Mouse (Mus musculus): ENCODE data around the gene Tmem106c.
A peak's percentile ranks its signal among the peaks of the same experiment; 100 is the strongest.

The Tmem106c gene

GRCm38 (mm10) chr15:97963989-97964835 lies at the start of gene Tmem106c:
TSS of gene Tmem106c (plus strand) at chr15:97964200.
- DNase-seq, result peak; percentile 97

- no peak for DNase-seq
Measured at GRCm38 (mm10) chr15:97914331-97914747, 49.7 kb upstream of the Tmem106c start.

GRCm38 (mm10) chr15:97917994-97918393 lies 46.0 kb upstream of the Tmem106c start:
- DNase-seq, result no peak

DNA sequence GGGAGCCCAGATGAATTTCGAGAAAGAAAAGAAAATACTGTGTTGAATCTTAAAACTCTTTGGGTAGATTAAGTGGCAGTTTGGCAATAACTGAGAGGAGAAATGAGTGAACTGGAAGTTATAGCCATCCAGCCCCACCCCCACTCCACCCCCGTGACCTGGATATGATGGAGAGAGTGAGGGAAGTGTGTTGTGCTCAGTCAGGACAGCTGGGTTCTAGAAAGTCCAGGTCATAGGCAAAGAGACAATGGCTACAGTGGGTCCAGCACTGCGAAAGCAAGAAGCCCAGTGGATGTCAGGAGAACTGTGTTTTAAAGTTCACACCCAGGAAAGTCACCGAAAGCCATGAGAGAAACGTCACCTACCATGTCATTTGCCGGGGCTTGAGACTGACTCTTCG lies 44.8 kb upstream of the Tmem106c start:
- DNase-seq, result no peak

GRCm38 (mm10) chr15:97920306-97920705 lies 43.7 kb upstream of the Tmem106c start:
- DNase-seq, result no peak

GRCm38 (mm10) chr15:97921796-97922195 lies 42.2 kb upstream of the Tmem106c start:
- no peak for DNase-seq

DNA sequence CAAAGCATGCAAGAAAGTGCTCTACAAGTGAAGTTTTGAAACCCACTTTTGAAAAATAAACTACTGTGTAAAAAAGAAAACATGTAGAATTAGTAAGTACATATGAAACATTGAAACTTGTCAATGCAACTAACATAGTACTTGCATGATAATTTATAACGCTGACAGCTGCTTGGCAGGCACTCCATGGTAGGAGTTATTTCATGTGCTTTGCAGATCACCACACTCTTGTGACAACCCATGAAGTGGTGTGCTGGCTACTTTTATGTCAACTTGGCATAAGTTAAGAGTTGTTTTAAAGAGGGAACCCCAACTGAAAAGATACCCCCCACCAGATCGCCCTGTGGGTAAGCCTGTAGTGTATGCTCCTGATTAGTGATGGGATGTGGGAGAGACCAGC lies 41.6 kb upstream of the Tmem106c start:
- DNase-seq, result no peak

- no peak for DNase-seq
Measured at GRCm38 (mm10) chr15:97927018-97927417, 37.0 kb upstream of the Tmem106c start.

- DNase-seq, result no peak
Measured at GRCm38 (mm10) chr15:97927821-97928220, 36.2 kb upstream of the Tmem106c start.

DNA sequence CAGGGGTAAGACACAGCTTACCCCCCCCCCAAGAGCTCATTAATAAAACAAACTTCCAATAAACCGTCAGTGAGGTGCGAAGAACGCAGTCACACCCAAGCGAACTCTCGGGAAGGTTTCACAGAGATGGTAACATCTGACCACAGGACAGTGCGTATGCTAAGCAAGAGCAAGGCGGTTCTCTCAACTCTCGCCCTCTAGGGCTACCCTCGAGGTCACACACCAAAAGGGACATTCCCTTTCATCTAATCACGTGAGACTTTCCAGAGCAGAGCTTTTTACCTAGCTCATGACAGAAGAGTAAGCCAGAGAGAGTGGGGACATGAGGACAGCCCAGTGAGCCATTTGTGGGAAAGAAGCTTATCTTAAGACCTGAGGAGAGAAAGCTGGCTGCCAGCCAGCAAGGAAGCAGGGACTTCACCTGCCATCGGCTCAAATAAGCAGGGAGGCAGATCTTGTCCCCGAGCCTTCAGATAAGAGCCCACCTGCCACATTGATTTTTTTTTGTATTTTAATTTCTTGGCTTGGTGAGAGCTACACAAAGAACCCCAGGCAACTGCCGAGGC lies 34.7 kb upstream of the Tmem106c start:
- DNase-seq, result no peak

DNA sequence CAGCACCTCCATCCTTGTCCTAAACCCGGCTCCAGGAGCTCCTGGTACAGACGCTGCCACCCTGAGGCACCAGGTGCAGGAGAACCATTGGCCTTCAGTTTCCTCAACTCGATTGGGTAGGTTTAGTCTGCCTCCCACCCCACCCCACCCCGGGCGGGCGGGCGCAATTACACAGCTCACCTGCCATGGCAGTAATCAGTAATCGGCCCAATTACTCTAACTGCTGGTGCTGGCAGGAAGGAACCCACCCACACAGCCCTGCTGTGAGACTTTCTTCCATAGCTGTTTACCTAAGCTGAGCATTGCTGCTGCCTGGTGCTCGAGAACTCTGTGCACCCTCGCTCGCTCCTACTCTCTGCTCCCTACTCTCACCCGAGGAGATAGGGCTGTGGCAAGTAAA lies 31.6 kb upstream of the Tmem106c start:
- no peak for DNase-seq

- no peak for DNase-seq
Measured at GRCm38 (mm10) chr15:97938580-97938979, 25.4 kb upstream of the Tmem106c start.

GRCm38 (mm10) chr15:97940088-97940487 lies 23.9 kb upstream of the Tmem106c start:
- no peak for DNase-seq

- DNase-seq, result no peak
Measured at GRCm38 (mm10) chr15:97941306-97941705, 22.7 kb upstream of the Tmem106c start.

DNA sequence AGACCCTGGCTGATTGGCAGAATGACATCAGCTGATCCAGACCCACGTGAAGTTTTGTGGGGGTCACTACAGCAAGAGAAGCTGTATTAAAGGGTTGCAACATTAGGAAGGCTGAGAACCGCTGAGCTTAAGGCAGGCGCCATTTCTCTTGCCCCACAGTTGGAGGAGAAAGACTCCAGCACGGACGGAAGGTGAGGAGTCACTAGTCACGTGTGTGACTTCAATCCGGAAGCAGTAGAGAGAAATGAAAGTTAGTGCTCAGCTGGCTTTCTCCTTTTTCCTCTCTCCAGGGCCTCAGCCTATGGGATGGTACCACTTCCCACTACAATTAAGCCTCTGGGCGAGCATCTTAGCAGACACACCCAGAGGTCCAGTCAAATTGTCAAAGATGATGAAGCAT lies 21.5 kb upstream of the Tmem106c start:
- DNase-seq, result no peak

DNA sequence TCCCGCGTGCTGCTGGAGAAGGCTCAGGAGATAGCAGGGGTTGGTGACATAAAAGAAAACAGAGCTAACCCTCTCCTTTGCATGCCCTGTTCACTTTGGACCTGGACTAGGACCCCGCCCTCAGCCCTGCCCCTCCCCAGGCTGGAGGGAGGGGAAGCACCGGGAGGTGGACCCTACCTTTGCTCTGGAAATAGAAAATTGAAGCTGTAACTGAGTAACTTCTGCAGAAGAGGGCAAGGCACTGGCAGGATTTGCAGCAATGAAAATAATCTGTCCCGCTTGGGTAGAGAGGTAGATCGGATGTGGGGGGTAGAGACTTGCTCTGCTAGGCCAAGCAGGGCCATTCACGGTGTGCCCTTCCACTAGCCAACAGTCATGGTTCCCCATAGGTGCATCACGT lies 20.6 kb upstream of the Tmem106c start:
- DNase-seq, result no peak

GRCm38 (mm10) chr15:97944919-97945574 lies 19.0 kb upstream of the Tmem106c start:
- no peak for DNase-seq

GRCm38 (mm10) chr15:97945656-97946315 lies 18.2 kb upstream of the Tmem106c start:
- DNase-seq, result no peak

DNA sequence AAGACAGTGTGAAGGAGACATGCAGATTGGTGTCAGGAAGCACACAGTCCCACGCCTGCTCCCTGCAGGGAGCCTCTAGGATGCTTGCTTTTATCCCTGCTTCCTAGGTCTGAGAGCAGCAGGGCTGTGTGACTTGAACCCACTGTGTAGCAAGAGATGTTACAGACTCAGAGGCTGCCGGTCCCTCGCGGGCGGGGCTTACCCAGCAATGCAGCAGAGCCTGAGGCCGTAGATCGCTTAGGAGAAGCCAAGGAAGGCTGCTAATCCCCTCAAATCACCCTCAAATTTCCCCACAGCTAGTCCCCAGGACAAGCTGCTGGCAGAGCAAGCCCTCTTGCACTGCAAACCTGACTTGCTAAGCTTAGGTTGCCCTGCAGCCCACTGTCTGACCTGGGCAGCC lies 15.3 kb upstream of the Tmem106c start:
- no peak for DNase-seq

DNA sequence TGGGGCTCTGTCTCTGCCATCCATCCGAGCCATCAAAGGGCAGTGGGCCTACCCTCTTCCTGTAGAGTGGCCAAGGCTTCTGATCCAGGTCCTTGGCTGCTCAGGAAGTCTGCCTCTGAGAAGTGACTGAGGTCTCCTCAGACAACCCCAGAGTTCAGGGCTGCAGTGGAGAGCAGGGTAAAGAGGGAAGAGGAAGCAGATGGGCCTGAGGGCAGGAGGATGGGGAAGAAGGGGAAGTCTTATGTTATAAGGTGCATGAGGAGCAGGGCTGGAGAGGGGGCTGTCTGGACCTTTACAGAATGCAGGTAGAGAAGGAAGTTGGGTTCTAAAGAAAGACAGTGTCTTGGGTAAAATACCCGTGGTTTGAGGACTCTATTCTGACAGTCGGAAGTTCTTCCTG lies 14.3 kb upstream of the Tmem106c start:
- DNase-seq, result no peak

GRCm38 (mm10) chr15:97950240-97950639 lies 13.8 kb upstream of the Tmem106c start:
- no peak for DNase-seq

GRCm38 (mm10) chr15:97952137-97952888 lies 11.7 kb upstream of the Tmem106c start:
- DNase-seq, result peak; percentile 78

GRCm38 (mm10) chr15:97952889-97953189 lies 11.2 kb upstream of the Tmem106c start:
- DNase-seq, result no peak
